Mouse (Mus musculus): Measurements from ENCODE around the gene Bcl7b.

GRCm38 (mm10) chr5:135180796-135181195, 12.7 kb downstream of the Bcl7b start:
- TF ChIP-seq CTCF (IDR thresholded peaks at IDR 0.05; ENCODE audit: borderline replicate concordance, extremely low read depth, insufficient read depth, insufficient read length) = no peak
- no peak for TF ChIP-seq POLR2A (IDR thresholded peaks at IDR 0.05; ENCODE audit: borderline replicate concordance, extremely low read depth, insufficient read depth, insufficient read length, poor library complexity, severe bottlenecking)
